Mouse (Mus musculus): Measurements from ENCODE around the gene Mphosph6.

Gene Mphosph6

DNA sequence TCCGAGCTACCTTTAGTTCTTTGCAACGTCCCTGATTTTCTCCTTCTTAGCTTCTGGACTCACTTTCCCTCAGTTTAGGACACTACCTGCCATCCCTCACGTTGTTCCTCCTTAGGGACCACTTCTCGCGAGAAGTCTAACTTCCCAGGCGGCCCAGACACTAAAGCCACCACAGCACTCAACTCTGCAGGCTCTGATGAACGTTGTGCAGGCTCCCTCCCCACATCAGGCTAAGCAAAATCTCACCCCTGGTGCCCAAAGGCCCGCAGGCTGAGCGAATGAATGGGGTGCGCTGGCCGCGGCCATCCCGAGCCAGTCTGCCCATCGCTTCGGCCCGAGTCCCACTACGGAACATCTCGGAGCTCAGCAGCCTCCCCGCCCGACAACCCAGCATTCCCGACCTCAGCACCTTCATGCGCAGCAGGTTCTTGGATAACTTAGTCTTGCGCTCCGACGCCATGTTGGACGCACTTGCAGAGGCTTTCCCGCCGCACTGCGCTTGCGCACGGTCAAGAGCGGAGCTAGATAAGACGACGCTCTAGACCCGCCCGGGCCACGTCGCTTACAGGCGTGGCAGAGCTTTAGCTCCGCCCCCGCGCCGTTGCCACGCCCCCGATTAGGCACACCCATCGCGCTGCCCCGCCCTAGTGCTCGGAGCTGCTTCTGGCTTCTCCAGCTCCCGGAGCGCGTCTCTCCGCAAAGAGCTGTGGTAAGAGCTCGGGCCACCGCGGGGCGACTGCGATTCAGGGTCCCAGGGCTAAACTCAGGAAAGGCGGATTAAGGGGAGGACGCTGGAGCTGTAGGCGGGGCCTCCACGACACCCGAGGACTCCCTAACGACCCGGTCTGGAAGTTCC is at the start of gene Mphosph6:
Mphosph6 (minus strand) TSS at position 501 of the 856 bp plus-strand sequence.
- in situ Hi-C loops (cut with MboI, MseI) = no loop called here

GRCm38 (mm10) chr8:117850420-117850819 is 48.7 kb upstream of the Mphosph6 start:
- in situ Hi-C loops (cut with MboI, MseI) = no loop called here

- in situ Hi-C loops (cut with MboI, MseI) = no loop called here
These were observed 46.1 kb upstream of the Mphosph6 start for GRCm38 (mm10) chr8:117847865-117848264.

DNA sequence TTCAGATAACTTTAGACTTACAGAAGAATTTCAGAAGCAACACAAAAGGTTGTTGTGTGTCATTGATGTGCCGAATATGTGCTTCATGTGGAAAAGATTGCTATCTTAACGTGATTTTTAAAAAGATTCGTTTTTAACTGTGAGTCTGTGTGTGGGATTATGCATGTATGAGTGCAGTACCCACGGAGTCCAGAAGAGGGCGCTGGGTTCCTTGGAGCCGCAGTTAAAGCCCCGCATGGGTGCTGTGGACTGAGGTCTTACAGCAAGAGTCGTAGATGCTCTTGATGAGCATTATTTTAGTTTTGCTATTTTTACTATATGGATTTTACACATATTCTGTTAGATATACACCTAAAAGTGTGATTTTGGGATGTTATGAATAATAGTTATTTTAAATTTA is 42.0 kb upstream of the Mphosph6 start:
- in situ Hi-C loops (cut with MboI, MseI) = no loop called here

DNA sequence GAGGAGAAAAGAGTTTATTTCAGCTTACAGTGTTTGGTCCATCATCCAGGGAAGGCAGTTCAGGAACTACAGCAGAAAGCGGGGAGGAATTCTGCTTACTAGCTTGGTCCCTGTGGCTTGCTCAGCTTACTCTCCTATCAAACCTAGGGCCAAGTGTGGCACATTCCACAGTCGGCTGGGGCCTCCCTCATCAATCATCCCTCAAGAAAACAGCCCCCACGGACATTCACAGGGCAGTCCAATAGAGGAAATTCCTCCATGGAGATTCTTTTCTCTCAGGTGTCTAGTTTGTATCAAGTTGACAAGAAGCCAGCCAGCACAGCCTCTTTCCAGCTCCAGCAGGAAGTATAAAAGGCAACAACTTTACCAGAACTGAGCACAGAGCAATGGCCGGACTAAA is 11.8 kb upstream of the Mphosph6 start:
- in situ Hi-C loops (cut with MboI, MseI) = no loop called here

GRCm38 (mm10) chr8:117810676-117811075 is 8.9 kb upstream of the Mphosph6 start:
- in situ Hi-C loops (cut with MboI, MseI) = no loop called here

GRCm38 (mm10) chr8:117805419-117805818 is 3.7 kb upstream of the Mphosph6 start:
- in situ Hi-C loops (cut with MboI, MseI) = no loop called here

DNA sequence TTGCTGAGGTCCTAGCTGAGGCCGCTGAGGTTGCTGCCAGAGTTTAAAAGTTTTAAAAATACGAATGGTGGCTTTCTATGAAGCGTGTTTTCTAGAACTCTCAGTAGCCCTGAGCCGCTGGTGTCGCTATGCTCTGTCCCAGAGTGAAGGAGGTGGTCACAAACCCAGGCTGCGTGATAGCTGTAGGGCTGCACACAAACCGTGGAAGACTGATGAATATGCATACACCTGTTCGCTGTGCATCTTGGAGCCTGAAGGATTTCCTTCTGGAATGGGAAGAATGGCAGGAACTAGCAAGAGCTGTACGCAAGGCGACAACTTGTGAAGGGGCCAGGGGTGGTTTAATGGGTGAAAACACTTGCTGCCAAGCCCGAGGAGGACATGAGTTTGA is 551 bp upstream of the Mphosph6 start:
- in situ Hi-C loops (cut with MboI, MseI) = no loop called here

- in situ Hi-C loops (cut with MboI, MseI) = no loop called here
These were observed 3.7 kb downstream of the Mphosph6 start for GRCm38 (mm10) chr8:117798066-117798465.

DNA sequence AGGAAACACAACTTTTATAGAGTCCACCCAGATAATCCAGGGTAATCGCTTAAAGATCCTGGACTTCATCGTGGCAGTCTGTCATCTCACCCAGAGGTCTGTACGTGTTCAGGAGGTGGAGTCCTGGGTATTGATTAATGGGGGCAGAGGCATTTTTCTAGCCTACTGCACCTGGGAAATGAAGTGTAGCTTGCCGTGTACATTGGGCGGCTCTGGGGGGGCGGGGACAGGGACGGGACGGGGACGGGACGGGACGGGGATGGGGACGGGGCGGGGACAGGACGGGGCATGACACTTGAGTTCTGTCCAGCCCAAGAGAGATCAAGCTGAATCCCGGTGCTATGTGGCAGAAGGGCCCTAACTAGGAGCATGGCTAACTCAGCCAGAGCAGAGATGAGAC is 5.3 kb downstream of the Mphosph6 start:
- in situ Hi-C loops (cut with MboI, MseI) = no loop called here

DNA sequence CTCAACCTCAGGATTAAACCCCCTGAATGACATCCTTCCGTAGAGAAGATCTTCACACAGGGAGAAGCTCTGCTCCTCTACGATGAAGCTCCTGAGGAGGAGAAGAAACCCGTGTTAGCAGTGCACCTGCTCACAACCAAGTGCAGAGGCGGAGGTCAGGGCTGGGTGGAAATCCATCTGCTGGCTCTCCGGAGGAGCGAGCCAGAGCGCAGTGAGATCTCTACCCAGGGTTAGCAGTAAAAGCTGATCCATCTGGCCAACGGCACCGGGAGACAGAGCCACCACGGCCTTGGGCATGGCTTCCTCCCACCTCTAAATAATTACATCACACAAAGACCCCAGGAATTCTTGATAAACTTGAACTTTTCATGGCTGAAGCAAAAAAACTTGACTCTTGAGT is 7.2 kb downstream of the Mphosph6 start:
- in situ Hi-C loops (cut with MboI, MseI) = no loop called here

- in situ Hi-C loops (cut with MboI, MseI) = no loop called here
These were observed 9.1 kb downstream of the Mphosph6 start for GRCm38 (mm10) chr8:117792616-117793144.

- in situ Hi-C loops (cut with MboI, MseI) = no loop called here
These were observed 15.3 kb downstream of the Mphosph6 start for GRCm38 (mm10) chr8:117786428-117786827.

DNA sequence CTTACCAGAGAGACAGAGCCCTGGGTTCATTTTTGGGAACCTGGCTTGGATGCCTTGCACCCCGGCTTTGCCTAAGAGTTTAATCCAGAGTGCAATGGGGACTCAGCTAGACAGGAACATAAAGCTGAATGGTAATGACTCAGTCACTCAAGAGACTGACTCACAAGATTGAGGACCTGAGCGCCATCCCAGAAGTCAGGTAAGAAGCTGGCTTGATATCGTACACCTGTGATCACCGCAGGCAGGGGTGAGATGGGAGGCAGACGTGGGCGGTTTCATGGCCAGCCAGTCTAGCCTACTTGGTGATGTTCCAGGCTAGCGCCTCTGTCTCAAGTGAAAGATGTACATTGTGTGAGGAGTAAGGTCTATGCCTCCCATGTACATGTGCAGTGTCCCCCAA is 18.7 kb downstream of the Mphosph6 start:
- in situ Hi-C loops (cut with MboI, MseI) = no loop called here

GRCm38 (mm10) chr8:117781375-117782129 is 20.2 kb downstream of the Mphosph6 start:
- in situ Hi-C loops (cut with MboI, MseI) = no loop called here

DNA sequence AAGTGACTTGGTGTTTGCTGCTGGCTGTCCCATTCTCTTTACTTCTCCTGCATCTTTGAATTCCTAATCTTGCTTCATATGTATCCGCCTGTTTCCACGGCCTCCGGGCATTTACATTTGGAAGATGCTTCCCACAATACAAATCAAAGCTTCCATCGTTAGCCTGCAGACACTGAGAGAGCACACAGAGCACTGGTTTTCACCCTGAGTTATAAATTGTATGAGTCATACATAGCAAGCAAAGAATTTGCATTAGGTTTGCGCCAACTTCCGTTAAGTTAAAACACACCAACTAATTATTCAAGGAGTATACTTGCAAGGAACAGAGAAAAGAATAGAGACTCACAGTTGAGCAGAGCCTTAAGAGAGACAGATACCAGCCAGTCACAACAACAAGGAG is 22.4 kb downstream of the Mphosph6 start:
- in situ Hi-C loops (cut with MboI, MseI) = no loop called here

DNA sequence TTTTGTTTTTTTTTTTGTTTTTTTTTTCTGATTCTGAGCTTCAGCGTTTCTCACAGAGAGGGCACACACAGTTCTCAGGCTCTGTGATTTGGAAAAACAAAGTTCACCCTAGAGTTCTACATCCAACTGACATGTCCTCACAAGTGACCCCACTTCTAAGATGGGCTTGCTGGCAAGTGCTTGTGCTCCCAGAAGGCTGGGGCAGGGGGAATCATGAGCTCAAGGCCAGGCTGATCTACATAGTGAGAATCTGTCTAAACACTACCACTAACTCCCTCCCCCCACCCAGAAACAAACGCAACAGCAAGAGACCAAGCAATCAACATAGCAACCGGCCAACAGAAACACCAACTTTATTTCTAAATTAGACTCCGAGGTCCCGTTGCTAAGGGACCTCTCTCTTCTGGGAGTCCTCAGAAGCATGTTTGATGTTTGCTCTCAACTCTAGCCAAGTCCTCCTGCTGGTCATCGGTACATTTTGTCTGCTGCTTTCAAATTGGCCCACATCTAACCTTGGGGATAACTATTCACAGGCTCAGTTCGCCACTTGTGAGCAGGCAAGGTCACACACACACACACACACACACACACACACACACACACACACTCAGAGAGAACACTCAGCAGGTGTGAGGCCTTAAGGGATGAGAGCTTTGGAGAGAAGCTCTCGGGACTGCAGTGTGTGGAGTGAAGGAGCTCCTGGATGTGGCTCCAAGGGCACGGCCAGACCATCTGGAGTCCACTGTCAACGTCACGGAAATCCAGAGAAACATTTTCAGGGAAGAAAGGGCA is 23.0 kb downstream of the Mphosph6 start:
- in situ Hi-C loops (cut with MboI, MseI) = no loop called here

- in situ Hi-C loops (cut with MboI, MseI) = no loop called here
These were observed 25.7 kb downstream of the Mphosph6 start for GRCm38 (mm10) chr8:117776075-117776474.

DNA sequence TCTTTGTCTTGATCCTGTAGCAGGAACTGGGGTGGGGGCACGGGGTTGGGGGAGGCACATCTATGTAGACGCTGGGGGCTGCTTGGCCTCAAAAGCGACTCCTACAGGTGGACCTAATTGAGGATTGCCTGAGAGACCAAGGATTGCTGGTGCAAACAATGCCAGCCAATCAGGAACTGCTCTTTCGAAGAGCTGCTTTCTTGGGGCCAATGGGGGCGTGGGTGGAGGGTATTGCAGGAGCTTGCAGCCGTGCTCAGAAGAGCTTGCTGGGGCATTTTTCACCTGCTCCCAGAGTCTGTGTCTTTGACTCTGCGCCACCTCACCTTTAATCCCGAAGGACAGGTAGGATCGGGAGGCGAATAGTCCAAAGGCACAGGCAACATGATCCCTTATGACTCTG is 26.1 kb downstream of the Mphosph6 start:
- in situ Hi-C loops (cut with MboI, MseI) = no loop called here

GRCm38 (mm10) chr8:117772597-117772996 is 29.1 kb downstream of the Mphosph6 start:
- in situ Hi-C loops (cut with MboI, MseI) = loop anchor here (5.0 kb wide), 2 partner anchors 45 to 90 kb away; no protein-coding TSS in a partner anchor

DNA sequence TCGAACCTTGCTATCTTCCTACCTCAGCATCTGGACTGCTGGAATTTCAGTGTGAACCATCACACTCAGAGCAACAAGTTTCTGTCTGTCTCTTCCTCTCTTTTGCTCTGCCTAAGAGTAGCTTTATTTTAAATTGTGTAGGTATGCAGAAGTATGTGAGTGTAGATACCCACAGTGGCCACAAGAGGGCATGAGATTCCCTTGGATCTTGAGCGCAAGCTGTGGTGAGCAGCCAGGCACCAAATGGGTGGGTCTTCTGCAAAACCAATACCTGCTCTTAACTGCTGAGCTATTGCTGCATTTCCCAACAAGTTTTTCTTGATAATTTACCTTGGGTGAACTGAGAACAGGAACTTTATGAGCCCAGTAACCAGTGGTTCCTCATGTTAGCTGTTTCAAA is 29.6 kb downstream of the Mphosph6 start:
- in situ Hi-C loops (cut with MboI, MseI) = loop anchor here (5.0 kb wide), 2 partner anchors 45 to 90 kb away; no protein-coding TSS in a partner anchor

All from T-helper 1 cell (primary cell).